Mouse (Mus musculus) liver, embryonic 15.5 days (tissue): ENCODE results near the gene Supt4a. TPM values are rescaled to one million over a fixed set of nuclear protein-coding genes. Genes with fewer than 3 reads are reported as not detected.

Experiments
- ATAC-seq: fragments of 200-750 bp; cut with Nextera tagmentation; 2 replicates; pipeline ENCODE4 v1.8.0; 2017; ENCODE audit warnings: moderate number of reproducible peaks, mild to moderate bottlenecking, moderate library complexity; ENCODE audit not compliant: insufficient read depth
- H3K27ac ChIP-seq: fragments of 300-500 bp; sonication (generic); replicated peaks from 2 replicates; pipeline ENCODE4 v1.5.1; 2015; ENCODE audit warnings: mild to moderate bottlenecking, inconsistent platforms
- H3K27me3 ChIP-seq: fragments of 300-500 bp; sonication (generic); 2 replicates; pipeline ENCODE4 v1.6.1; 2015; ENCODE audit warnings: mild to moderate bottlenecking, inconsistent platforms
- H3K36me3 ChIP-seq: fragments of 300-500 bp; sonication (generic); replicated peaks from 2 replicates; pipeline ENCODE4 v1.6.1; 2015; ENCODE audit warnings: moderate library complexity, mild to moderate bottlenecking, inconsistent platforms
- H3K4me1 ChIP-seq: fragments of 300-500 bp; sonication (generic); replicated peaks from 2 replicates; pipeline ENCODE4 v1.6.1; 2015; ENCODE audit warnings: inconsistent platforms
- H3K4me2 ChIP-seq: fragments of 300-500 bp; sonication (generic); 2 replicates; pipeline ENCODE4 v1.6.1; 2015; ENCODE audit warnings: moderate library complexity, mild to moderate bottlenecking, inconsistent platforms
- H3K4me3 ChIP-seq: fragments of 300-500 bp; sonication (generic); replicated peaks from 2 replicates; pipeline ENCODE4 v1.5.1; 2015; ENCODE audit warnings: mild to moderate bottlenecking, inconsistent platforms
- H3K9ac ChIP-seq: fragments of 300-500 bp; sonication (generic); 2 replicates; pipeline ENCODE4 v1.6.1; 2015; ENCODE audit warnings: moderate library complexity, mild to moderate bottlenecking, inconsistent platforms
- H3K9me3 ChIP-seq: fragments of 300-500 bp; sonication (generic); replicated peaks from 2 replicates; pipeline ENCODE4 v1.6.1; 2016; ENCODE audit warnings: inconsistent platforms
- WGBS: fragments of 180-500 bp; shearing (Covaris S2); methylation state at CpG from one replicate; pipeline ENCODE4 v1.1.7; 2015; ENCODE audit warnings: mixed read lengths; ENCODE audit not compliant: insufficient replicate concordance; 5-methylcytosine and 5-hydroxymethylcytosine counted together
- polyA plus RNA-seq: library from polyadenylated mRNA; unstranded; fragments of >200 nt; fragmentation: Nextera tagmentation; extraction: Ambion mirVana; gene quantifications from 2 replicates; pipeline ENCODE4 v1.2.1, GENCODE M21; 2015

Supt4a gene
- polyA plus RNA-seq, 1 experiment from 2014 or later = 195 TPM

DNA sequence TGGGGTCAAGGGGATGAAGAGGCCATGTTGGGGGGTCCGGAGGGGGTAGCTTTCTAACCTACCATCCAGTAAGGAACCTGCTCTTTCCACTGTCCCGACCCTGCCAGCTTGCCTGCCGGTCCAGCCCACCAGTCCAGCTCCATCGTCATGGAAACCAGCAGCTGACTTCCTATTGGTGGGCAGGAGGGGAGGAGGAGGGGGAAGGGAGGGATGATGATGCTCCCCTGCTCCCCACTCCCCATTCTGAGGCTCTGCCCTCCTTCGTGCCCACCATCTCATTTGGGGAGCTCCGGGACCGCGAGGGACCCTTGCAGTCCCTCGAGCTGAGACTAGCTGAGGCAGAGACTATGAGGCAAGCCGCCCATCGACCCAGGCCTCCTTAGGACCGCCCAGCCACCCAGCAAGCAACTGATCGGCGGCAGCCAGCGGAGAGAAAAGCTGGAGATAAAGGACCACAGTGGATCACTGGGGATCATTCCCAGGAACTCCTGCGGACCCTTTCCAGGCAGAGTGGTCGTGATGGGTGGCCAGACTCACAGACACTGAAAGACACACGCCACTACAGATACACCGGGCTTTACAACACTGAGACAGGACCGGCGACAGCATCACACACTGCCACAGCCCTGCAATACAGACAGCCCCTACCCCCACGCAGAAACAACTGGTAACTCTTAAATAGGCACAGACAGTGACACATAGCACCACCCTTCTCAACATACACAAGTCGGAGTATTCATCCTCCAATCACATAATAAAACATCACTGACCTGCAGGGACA is 23.1 kb downstream of the Supt4a start, which contains the start of gene Tspoap1:
Gene Tspoap1, plus strand, starts transcription at position 241 of the 781 bp plus-strand sequence.
- Histone ChIP-seq H3K9me3 (no peaks in the 10 kb centered on the region), H3K4me3 (no peak within 1 kb of the TSS), H3K4me1 (peaks cover 51% of the 10 kb centered on the region), H3K27ac (peak within 1 kb of the TSS; percentile 98), H3K4me2 (peak within 1 kb of the TSS; percentile 13; the same call in 1 of the 2 replicates), H3K27me3 (peaks cover 59% of the 10 kb centered on the region), H3K36me3 (peaks cover 22% of the 10 kb centered on the region), H3K9ac (no peak within 1 kb of the TSS)
- 8% methylated on average over 23 of the region's 23 CpGs for WGBS
- ATAC-seq = no peak

- Histone ChIP-seq H3K9ac (no peak overlapping the region), H3K27ac (no peak overlapping the region), H3K27me3 (peaks cover 67% of the 10 kb centered on the region), H3K4me2 (no peak overlapping the region), H3K36me3 (peaks cover 22% of the 10 kb centered on the region), H3K4me3 (no peak overlapping the region), H3K9me3 (no peaks in the 10 kb centered on the region), H3K4me1 (peaks cover 51% of the 10 kb centered on the region)
- ATAC-seq = no peak
- WGBS = 56% methylated on average over 11 of the region's 11 CpGs
Measured at GRCm38 (mm10) chr11:87761181-87761721, 23.9 kb downstream of the Supt4a start.

- H3K4me2 ChIP-seq = no peak overlapping the region
- no peaks in the 10 kb centered on the region for H3K9me3 ChIP-seq
- H3K36me3 ChIP-seq = peaks cover 16% of the 10 kb centered on the region
- ATAC-seq = no peak
- no peak overlapping the region for H3K27ac ChIP-seq
- H3K27me3 ChIP-seq = peaks cover 75% of the 10 kb centered on the region
- H3K9ac ChIP-seq = no peak overlapping the region
- WGBS = 58% methylated on average over 14 of the region's 14 CpGs
- H3K4me1 ChIP-seq = peaks cover 51% of the 10 kb centered on the region
- no peak overlapping the region for H3K4me3 ChIP-seq
Measured at GRCm38 (mm10) chr11:87761806-87762701, 24.7 kb downstream of the Supt4a start.

DNA sequence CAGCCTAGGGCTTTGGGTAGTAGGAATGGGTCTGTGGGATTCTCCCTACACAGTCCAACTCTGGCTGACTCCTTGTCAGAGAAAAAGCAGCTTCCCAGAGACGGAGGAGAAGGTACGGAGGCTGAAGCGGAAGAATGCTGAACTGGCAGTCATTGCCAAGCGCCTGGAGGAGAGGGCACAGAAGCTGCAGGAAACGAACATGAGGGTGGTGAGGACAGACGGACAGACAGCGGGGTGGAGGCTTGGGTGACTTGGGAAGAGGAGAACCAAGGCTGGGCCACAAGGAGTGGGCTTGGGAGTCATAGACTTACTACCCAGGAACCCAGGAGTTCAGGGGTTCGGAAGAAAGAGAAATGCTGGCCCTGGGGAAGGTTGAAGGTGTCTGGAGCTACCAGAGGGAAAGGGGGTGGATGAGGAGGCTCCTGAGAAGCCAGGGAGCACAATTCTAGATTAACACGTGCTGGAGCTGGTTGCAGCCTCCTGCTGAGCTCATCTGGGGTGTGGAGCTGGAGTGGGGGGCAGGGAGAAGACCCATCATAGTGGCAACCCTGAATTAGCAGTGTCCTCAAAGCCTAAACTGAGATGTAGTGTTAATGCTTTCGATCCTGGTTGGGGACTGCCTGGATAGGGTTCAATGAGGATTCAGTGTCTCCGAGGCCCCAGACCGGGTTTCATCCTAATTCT is 25.5 kb downstream of the Supt4a start:
- Histone ChIP-seq H3K27me3 (peaks cover 77% of the 10 kb centered on the region), H3K4me2 (no peak overlapping the region), H3K9me3 (no peaks in the 10 kb centered on the region), H3K9ac (no peak overlapping the region), H3K4me3 (no peak overlapping the region), H3K36me3 (peaks cover 8% of the 10 kb centered on the region), H3K27ac (no peak overlapping the region), H3K4me1 (peaks cover 45% of the 10 kb centered on the region)
- ATAC-seq = no peak
- WGBS = 62% methylated on average over 12 of the region's 12 CpGs

DNA sequence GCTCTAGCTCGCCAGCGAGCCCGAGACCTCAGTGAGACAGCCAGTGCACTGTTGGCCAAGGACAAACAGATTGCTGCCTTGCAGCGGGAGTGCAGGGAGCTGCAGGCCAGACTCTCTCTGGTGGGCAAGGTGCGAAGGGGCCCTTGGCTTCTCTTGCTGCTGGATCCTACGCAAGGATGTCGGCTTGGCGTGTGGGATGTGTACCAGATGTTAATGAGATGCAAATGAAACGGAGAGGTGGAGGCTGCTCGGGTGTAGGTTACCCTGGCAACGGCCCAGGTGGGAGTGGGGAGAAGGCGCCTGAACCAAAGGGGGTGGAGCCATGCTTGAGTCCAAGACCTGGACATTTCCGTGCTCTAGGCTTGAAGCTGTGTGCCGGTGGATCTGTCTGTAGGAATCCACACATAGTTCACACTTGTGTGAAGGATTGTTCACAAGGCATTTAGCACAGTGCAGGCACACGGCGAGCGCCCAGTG is 26.2 kb downstream of the Supt4a start:
- 0 out of 2 replicates have a peak overlapping the region, but pooled peaks have one; percentile 25 for H3K9ac ChIP-seq
- H3K4me2 ChIP-seq = peak overlapping the region; percentile 67
- no peak for ATAC-seq
- H3K36me3 ChIP-seq = peaks cover 1% of the 10 kb centered on the region
- no peak overlapping the region for H3K27ac ChIP-seq
- H3K27me3 ChIP-seq = peaks cover 77% of the 10 kb centered on the region
- H3K9me3 ChIP-seq = no peaks in the 10 kb centered on the region
- H3K4me3 ChIP-seq = peak overlapping the region; percentile 45
- WGBS = 29% methylated on average over 17 of the region's 17 CpGs
- H3K4me1 ChIP-seq = peaks cover 42% of the 10 kb centered on the region

GRCm38 (mm10) chr11:87763988-87764876 is 26.9 kb downstream of the Supt4a start:
- Histone ChIP-seq H3K4me3 (peak overlapping the region; percentile 45), H3K9me3 (no peaks in the 10 kb centered on the region), H3K36me3 (no peaks in the 10 kb centered on the region), H3K27ac (no peak overlapping the region), H3K9ac (peak overlapping the region; percentile 25; the same call in 1 of the 2 replicates), H3K27me3 (peaks cover 77% of the 10 kb centered on the region), H3K4me1 (peaks cover 39% of the 10 kb centered on the region), H3K4me2 (peak overlapping the region; percentile 67)
- no peak for ATAC-seq
- 3% methylated on average over 65 of the region's 65 CpGs for WGBS

GRCm38 (mm10) chr11:87768745-87769144 is 31.4 kb downstream of the Supt4a start:
- H3K27me3 ChIP-seq = peaks cover 35% of the 10 kb centered on the region
- H3K36me3 ChIP-seq = no peaks in the 10 kb centered on the region
- no peak overlapping the region for H3K27ac ChIP-seq
- no peak overlapping the region for H3K4me3 ChIP-seq
- H3K9ac ChIP-seq = no peak overlapping the region
- H3K9me3 ChIP-seq = no peaks in the 10 kb centered on the region
- WGBS = 59% methylated on average over 4 of the region's 4 CpGs
- no peak overlapping the region for H3K4me2 ChIP-seq
- ATAC-seq = no peak
- H3K4me1 ChIP-seq = peaks cover 18% of the 10 kb centered on the region

- Histone ChIP-seq H3K9ac (no peak overlapping the region), H3K27ac (no peak overlapping the region), H3K4me1 (peaks cover 7% of the 10 kb centered on the region; the same call in 1 of the 2 replicates), H3K36me3 (no peaks in the 10 kb centered on the region), H3K27me3 (peaks cover 13% of the 10 kb centered on the region), H3K9me3 (no peaks in the 10 kb centered on the region), H3K4me3 (no peak overlapping the region), H3K4me2 (no peak overlapping the region)
- WGBS = 44% methylated on average over 3 of the region's 3 CpGs
- ATAC-seq = no peak
Measured at GRCm38 (mm10) chr11:87770989-87771388, 33.6 kb downstream of the Supt4a start.

GRCm38 (mm10) chr11:87772354-87772753 is 35.0 kb downstream of the Supt4a start:
- 81% methylated on average over 3 of the region's 3 CpGs for WGBS
- H3K4me1 ChIP-seq = peaks cover 9% of the 10 kb centered on the region; the same call in 1 of the 2 replicates
- H3K27me3 ChIP-seq = no peaks in the 10 kb centered on the region
- no peak overlapping the region for H3K9ac ChIP-seq
- no peaks in the 10 kb centered on the region for H3K36me3 ChIP-seq
- no peaks in the 10 kb centered on the region for H3K9me3 ChIP-seq
- ATAC-seq = no peak
- no peak overlapping the region for H3K4me2 ChIP-seq
- H3K4me3 ChIP-seq = no peak overlapping the region
- no peak overlapping the region for H3K27ac ChIP-seq
